Comparison of ENCODE assay signal across 10 mouse cellular contexts in genomic region chr11:80906456-80906855, GRCm38 (mm10). TPM values are rescaled to one million over a fixed set of nuclear protein-coding genes. Genes with fewer than 3 reads are reported as not detected.
DNase-seq lines count a peak whose midpoint lies in the region; ATAC-seq and TF ChIP-seq lines count a peak whose summit lies in the region.
"Had no signal": no experiment of that assay in that cellular context is flagged by ENCODE, and none has a peak within 500 bp of the region (broad histone marks: within the 10 kb centered on the region; RNA-seq: fewer than 3 reads in every experiment).

No protein-coding gene starts in this region.

- intact Hi-C loops in gastrocnemius, postnatal 14 days (cut with DNase I; ENCODE audit: low total_unique reads): no loop called here
- intact Hi-C loops in left cerebral cortex, postnatal 10 days (cut with DNase I): loop anchor here (2.0 to 10.0 kb wide), 3 partner anchors 246 to 708 kb away; no protein-coding TSS in a partner anchor

- no peak overlapping the region for H3K27ac ChIP-seq in hindbrain, embryonic 14.5 days
- H3K27ac ChIP-seq in hindbrain, embryonic 16.5 days (ENCODE audit: low read depth, low read length): no peak overlapping the region
- H3K27ac ChIP-seq in MEL (ENCODE audit: control insufficient read depth, low read depth, low read length): no peak overlapping the region
- H3K27ac ChIP-seq: embryonic facial prominence, embryonic 12.5 days; lung, embryonic 15.5 days had no signal

- H3K4me1 ChIP-seq in hindbrain, embryonic 14.5 days (replicated peaks; ENCODE audit: control insufficient read depth, insufficient read depth, low read length): no peaks in the 10 kb centered on the region
- H3K4me1 ChIP-seq in hindbrain, embryonic 16.5 days (ENCODE audit: control insufficient read depth, insufficient read depth, low read depth, low read length): no peaks in the 10 kb centered on the region
- H3K4me1 ChIP-seq in MEL (ENCODE audit: control insufficient read depth in 1 of 2, insufficient read depth in 2 of 2, low read length in 2 of 2): no peaks in the 10 kb centered on the region
- H3K4me1 ChIP-seq: embryonic facial prominence, embryonic 12.5 days; lung, embryonic 15.5 days had no signal

- TF ChIP-seq EP300 in MEL (IDR thresholded peaks at IDR 0.05; ENCODE audit: low read depth in 1 of 2, low read length in 2 of 2): no peak

- peak; percentile 78 for DNase-seq in hindbrain, embryonic 14.5 days (ENCODE audit: low spot score)
- DNase-seq in MEL (ENCODE audit: low read depth, low spot score): peak; percentile 20
- DNase-seq in cerebellum, adult 8-10 months: peak; percentile 62
- DNase-seq in gastrocnemius, postnatal 14 days: peak; percentile 49
- peak; percentile 39 to 70 for DNase-seq in left cerebral cortex, postnatal 10 days (ENCODE audit: extremely low spot score in 1 of 2, low spot score in 2 of 2)
- DNase-seq in retina, adult 2 months (ENCODE audit: low read depth, low spot score): peak; percentile 22

- H3K9me3 ChIP-seq in hindbrain, embryonic 14.5 days (ENCODE audit: control insufficient read depth, low read length): no peaks in the 10 kb centered on the region
- no peaks in the 10 kb centered on the region for H3K9me3 ChIP-seq in hindbrain, embryonic 16.5 days (ENCODE audit: control insufficient read depth, low read length)
- H3K9me3 ChIP-seq in MEL (replicated peaks; ENCODE audit: insufficient read depth, low read length): no peaks in the 10 kb centered on the region
- H3K9me3 ChIP-seq: embryonic facial prominence, embryonic 12.5 days; lung, embryonic 15.5 days had no signal

- no peak for TF ChIP-seq POLR2A in MEL (IDR thresholded peaks at IDR 0.05; ENCODE audit: control insufficient read depth in 1 of 2, insufficient read depth in 1 of 2, low read depth in 1 of 2, low read length in 2 of 2, poor library complexity in 1 of 2)

- no peak for ATAC-seq in hindbrain, embryonic 14.5 days (ENCODE audit: low FRiP score)
- no peak for ATAC-seq in hindbrain, embryonic 16.5 days
- no peak for ATAC-seq in monocyte, adult 5-6 weeks (replicated peaks; ENCODE audit: insufficient number of reproducible peaks, low FRiP score, low TSS enrichment, poor library complexity, severe bottlenecking)

- no peak overlapping the region for H3K4me3 ChIP-seq in hindbrain, embryonic 14.5 days (replicated peaks; ENCODE audit: low read length)
- H3K4me3 ChIP-seq in hindbrain, embryonic 16.5 days (ENCODE audit: low read length): no peak overlapping the region
- H3K4me3 ChIP-seq in MEL (ENCODE audit: control insufficient read depth in 1 of 2, insufficient read depth in 1 of 2, low read depth in 2 of 2, low read length in 2 of 2): no peak overlapping the region
- H3K4me3 ChIP-seq: embryonic facial prominence, embryonic 12.5 days; lung, embryonic 15.5 days had no signal

- H3K79me2 ChIP-seq in MEL (ENCODE audit: control insufficient read depth, insufficient read depth, low read length, poor library complexity): no peaks in the 10 kb centered on the region

- TF ChIP-seq RAD21 in MEL (IDR thresholded peaks at IDR 0.05; ENCODE audit: low read depth, low read length): peak; percentile 33

- no peaks in the 10 kb centered on the region for H3K36me3 ChIP-seq in hindbrain, embryonic 14.5 days (replicated peaks; ENCODE audit: control insufficient read depth, insufficient read depth)
- no peaks in the 10 kb centered on the region for H3K36me3 ChIP-seq in hindbrain, embryonic 16.5 days (ENCODE audit: control insufficient read depth, insufficient read depth, low read length)
- H3K36me3 ChIP-seq in MEL (ENCODE audit: control insufficient read depth in 1 of 2, insufficient read depth in 2 of 2, low read length in 2 of 2): no peaks in the 10 kb centered on the region
- H3K36me3 ChIP-seq: embryonic facial prominence, embryonic 12.5 days; lung, embryonic 15.5 days had no signal

- H3K4me2 ChIP-seq in hindbrain, embryonic 14.5 days (replicated peaks): no peak overlapping the region
- H3K4me2 ChIP-seq in hindbrain, embryonic 16.5 days (ENCODE audit: low read length): no peak overlapping the region
- H3K4me2 ChIP-seq: embryonic facial prominence, embryonic 12.5 days; lung, embryonic 15.5 days had no signal

- 41% methylated on average over 4 of the region's 4 CpGs for WGBS in hindbrain, embryonic 14.5 days
- WGBS in hindbrain, embryonic 16.5 days: 33% methylated on average over 4 of the region's 4 CpGs

- no peak overlapping the region for H3K9ac ChIP-seq in hindbrain, embryonic 14.5 days
- no peak overlapping the region for H3K9ac ChIP-seq in hindbrain, embryonic 16.5 days (ENCODE audit: low read depth, low read length)
- no peak overlapping the region for H3K9ac ChIP-seq in MEL (ENCODE audit: control insufficient read depth, low read depth, low read length, poor library complexity, severe bottlenecking)
- H3K9ac ChIP-seq: embryonic facial prominence, embryonic 12.5 days; lung, embryonic 15.5 days had no signal

- no peaks in the 10 kb centered on the region for H3K27me3 ChIP-seq in hindbrain, embryonic 14.5 days (ENCODE audit: control insufficient read depth, insufficient read depth, low read length)
- H3K27me3 ChIP-seq in hindbrain, embryonic 16.5 days (replicated peaks; ENCODE audit: control insufficient read depth, insufficient read depth, low read length): no peaks in the 10 kb centered on the region
- H3K27me3 ChIP-seq in MEL (ENCODE audit: control insufficient read depth in 1 of 2, insufficient read depth in 2 of 2, low read length in 2 of 2): no peaks in the 10 kb centered on the region; a peak in 1 of 4 replicates
- H3K27me3 ChIP-seq: embryonic facial prominence, embryonic 12.5 days; lung, embryonic 15.5 days had no signal

- TF ChIP-seq CTCF in MEL (IDR thresholded peaks at IDR 0.05 in 2 of 3, conservative IDR thresholded peaks at IDR 0.05 in 1 of 3; ENCODE audit: control insufficient read depth in 1 of 3, insufficient read depth in 1 of 3, low read depth in 2 of 3, low read length in 3 of 3, poor library complexity in 1 of 3, severe bottlenecking in 1 of 3): peak; percentile 17 to 61 (median 61); a peak in 5 of 6 replicates

TF ChIP-seq in MEL, 35 proteins besides CTCF, POLR2A, EP300 and RAD21:
- no peak for TF ChIP-seq ETS1 (IDR thresholded peaks at IDR 0.05; ENCODE audit: low read depth, low read length)
- TF ChIP-seq ZMIZ1 (IDR thresholded peaks at IDR 0.05; ENCODE audit: low read depth, low read length): no peak
- no peak for TF ChIP-seq USF2 (IDR thresholded peaks at IDR 0.05; ENCODE audit: borderline replicate concordance in 1 of 2, insufficient read depth in 1 of 2, low read depth in 1 of 2, low read length in 2 of 2)
- TF ChIP-seq SMC3 (IDR thresholded peaks at IDR 0.05; ENCODE audit: low read depth, low read length): peak; percentile 43
- no peak for TF ChIP-seq ZKSCAN1 (IDR thresholded peaks at IDR 0.05; ENCODE audit: low read depth, low read length)

RNA-seq across cellular contexts. Expression of gene Spaca3, which starts 48.3 kb away (rescaled TPM):
- not detected in 2 replicates for polyA plus RNA-seq in hindbrain, embryonic 14.5 days (2014; fragmentation: Nextera tagmentation; extraction: Ambion mirVana)
- polyA plus RNA-seq in hindbrain, embryonic 16.5 days (2015; fragmentation: Nextera tagmentation; extraction: Ambion mirVana): not detected in 2 replicates
- not detected in 2 replicates for total RNA-seq in MEL (2012; rRNA removed)
- not detected for polyA plus RNA-seq in MEL (2012; ENCODE audit: insufficient read depth in 1 of 2, insufficient read length in 2 of 2, low read depth in 1 of 2, low replicate concordance in 2 of 2, missing spikeins in 1 of 2)
- total RNA-seq in gastrocnemius, postnatal 14 days (2021): not detected
- total RNA-seq in left cerebral cortex, postnatal 10 days (2021): not detected
- not detected in 3 replicates for total RNA-seq in monocyte, adult 5-6 weeks (2017)
- polyA plus RNA-seq: embryonic facial prominence, embryonic 12.5 days; lung, embryonic 15.5 days had no signal

Comparison
In these comparisons a context has a peak if more than half of its experiments do, and no peak if none do; other contexts are left out.
1. DNase-seq: peak in every context shown above with its lines; median percentile 78 in hindbrain, embryonic 14.5 days; 62 in cerebellum, adult 8-10 months; 54 in left cerebral cortex, postnatal 10 days; 49 in gastrocnemius, postnatal 14 days; 22 in retina, adult 2 months; 20 in MEL.